Mouse (Mus musculus): ENCODE results near the gene Pla2g4c. TPM values are rescaled to one million over a fixed set of nuclear protein-coding genes. Genes with fewer than 3 reads are reported as not detected.
A peak's percentile ranks its signal among the peaks of the same experiment; 100 is the strongest.
"Not testable (repeated sequence)": the region's sequence is repeated elsewhere in the genome, so short reads cannot be mapped to it uniquely, and the experiment has no call there.

The Pla2g4c gene
- total RNA-seq (2014; rRNA removed) (0.09 TPM in 1 of 2 replicates, not detected in the other), polyA plus RNA-seq (2012; rRNA removed) (0.05 TPM in 1 of 2 replicates, not detected in the other)

DNA sequence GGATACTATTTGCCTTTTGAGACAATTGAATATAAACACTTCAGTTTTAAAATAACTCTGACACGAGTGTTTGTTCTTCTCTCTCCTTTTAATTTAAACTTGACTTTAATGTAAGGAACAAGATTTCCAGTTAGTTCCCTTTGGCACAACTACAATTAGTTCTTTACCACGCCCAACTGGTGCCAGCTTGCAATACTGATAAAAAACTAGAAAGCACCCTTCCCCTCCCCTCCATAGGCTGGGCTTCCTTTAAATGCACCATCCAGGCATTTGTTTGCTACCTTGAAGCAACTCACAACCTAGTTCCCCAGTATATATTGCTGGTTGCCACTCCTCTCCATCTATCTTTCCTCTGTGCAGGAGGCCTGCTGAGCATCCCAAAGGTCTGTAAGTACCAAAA lies at the start of gene Pla2g4c:
TSS of gene Pla2g4c (plus strand) at position 340 of the 400 bp plus-strand sequence.
- no peak for DNase-seq (ENCODE audit: extremely low read depth, low read depth, low spot score)

DNA sequence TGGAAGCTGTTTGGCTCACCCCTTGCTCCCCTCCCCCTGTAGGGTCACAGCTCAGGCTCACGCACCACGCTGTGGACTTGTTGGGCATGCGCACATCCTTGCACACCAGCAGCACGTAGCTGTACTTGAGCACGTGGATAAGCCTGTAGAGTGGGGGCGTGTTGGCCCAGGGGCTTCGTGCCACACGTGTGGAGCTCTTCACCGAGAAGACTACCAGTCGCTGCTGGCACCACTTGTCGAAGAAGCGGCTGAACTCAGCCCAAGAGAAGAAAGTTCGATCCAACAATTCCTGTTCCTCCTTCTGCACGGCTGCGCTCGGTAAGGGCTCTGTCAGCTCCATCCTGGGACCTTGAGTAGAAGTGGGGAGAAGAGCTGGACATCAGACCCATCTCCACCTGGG lies 47.4 kb upstream of the Pla2g4c start, which contains the start of gene Lig1:
TSS of gene Lig1 (plus strand) at position 203 of the 400 bp plus-strand sequence.
- Histone ChIP-seq H3K27me3 (ENCODE audit: control insufficient read depth, insufficient read depth, low read length) (no peaks in the 10 kb centered on the region), H3K79me2 (ENCODE audit: control insufficient read depth, insufficient read depth, low read length) (no peaks in the 10 kb centered on the region), H3K9ac (ENCODE audit: low read depth, low read length) (peak within 1 kb of the TSS; percentile 66), H3K27ac (replicated peaks; ENCODE audit: insufficient read depth, low read depth, low read length) (no peak within 1 kb of the TSS), H3K36me3 (ENCODE audit: control insufficient read depth, insufficient read depth, low read length) (peaks cover 4% of the 10 kb centered on the region; the same call in 1 of the 2 replicates), H3K4me1 (ENCODE audit: control insufficient read depth, insufficient read depth, low read length) (peaks cover 3% of the 10 kb centered on the region), H3K4me3 (ENCODE audit: insufficient read depth, low read depth, low read length) (peak within 1 kb of the TSS; percentile 66)
- no peak for TF ChIP-seq POLR2A (IDR thresholded peaks at IDR 0.05; ENCODE audit: extremely low read depth, insufficient read depth, low read length)
- TF ChIP-seq CTCF (IDR thresholded peaks at IDR 0.05; ENCODE audit: low read depth, low read length), result no peak
- 98% methylated on average over 16 of the region's 16 CpGs for WGBS
- DNase-seq (ENCODE audit: extremely low read depth, low read depth, low spot score), result no peak

More for the DNA sequence above, at the start of gene Pla2g4c:
- H3K27me3 ChIP-seq (ENCODE audit: control insufficient read depth, insufficient read depth, low read length), result no peaks in the 10 kb centered on the region
- no peak within 1 kb of the TSS for H3K9ac ChIP-seq (ENCODE audit: low read depth, low read length)
- H3K79me2 ChIP-seq (ENCODE audit: control insufficient read depth, insufficient read depth, low read length), result no peaks in the 10 kb centered on the region
- H3K36me3 ChIP-seq (ENCODE audit: control insufficient read depth, insufficient read depth, low read length), result no peaks in the 10 kb centered on the region
- H3K4me1 ChIP-seq (ENCODE audit: control insufficient read depth, insufficient read depth, low read length), result no peaks in the 10 kb centered on the region
- H3K4me3 ChIP-seq (ENCODE audit: insufficient read depth, low read depth, low read length), result no peak within 1 kb of the TSS
- no peak within 1 kb of the TSS for H3K27ac ChIP-seq (replicated peaks; ENCODE audit: insufficient read depth, low read depth, low read length)
- WGBS, result 92% methylated on average over 2 of the region's 2 CpGs
- TF ChIP-seq POLR2A (IDR thresholded peaks at IDR 0.05; ENCODE audit: extremely low read depth, insufficient read depth, low read length), result no peak
- no peak for TF ChIP-seq CTCF (IDR thresholded peaks at IDR 0.05; ENCODE audit: low read depth, low read length)

GRCm38 (mm10) chr7:13277833-13278232 lies 46.6 kb upstream of the Pla2g4c start:
- peaks cover 3% of the 10 kb centered on the region for H3K4me1 ChIP-seq (ENCODE audit: control insufficient read depth, insufficient read depth, low read length)

DNA sequence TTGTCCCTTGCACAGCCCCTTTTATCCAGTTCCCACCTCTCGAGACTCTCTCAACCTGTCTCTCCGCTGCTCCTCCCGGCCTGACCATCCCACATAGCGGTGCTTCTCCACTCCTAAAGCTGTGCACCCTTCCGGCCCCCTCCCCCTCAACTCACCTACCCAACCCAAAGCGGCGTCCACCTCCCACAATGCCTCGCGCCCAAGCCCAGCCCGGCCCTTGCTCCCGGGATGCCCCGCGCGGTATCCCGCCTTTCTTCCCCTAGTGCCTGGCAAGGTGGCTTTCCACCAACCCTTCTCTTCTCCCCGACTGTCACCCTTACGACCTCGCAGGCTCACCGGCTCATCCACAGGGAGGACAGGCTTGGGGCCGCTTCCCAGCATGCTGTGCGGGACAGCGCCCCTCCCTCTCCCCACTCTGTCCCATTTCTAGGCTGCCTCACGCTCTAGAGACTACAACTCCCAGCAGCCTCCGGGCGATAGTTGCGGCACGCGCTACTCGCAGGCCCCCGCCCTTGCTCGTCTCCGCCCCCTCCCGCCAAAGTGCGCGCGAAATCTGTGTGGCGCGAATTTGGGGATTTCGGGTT lies 46.1 kb upstream of the Pla2g4c start, which contains the start of gene Zswim9:
TSS of gene Zswim9 (minus strand) at position 414 of the 584 bp plus-strand sequence.
- DNase-seq (ENCODE audit: extremely low read depth, low read depth, low spot score), result peak; percentile 84
- peak within 1 kb of the TSS; percentile 66 for H3K4me3 ChIP-seq (ENCODE audit: insufficient read depth, low read depth, low read length)
- peaks cover 3% of the 10 kb centered on the region for H3K4me1 ChIP-seq (ENCODE audit: control insufficient read depth, insufficient read depth, low read length)
- H3K36me3 ChIP-seq (ENCODE audit: control insufficient read depth, insufficient read depth, low read length), result peaks cover 4% of the 10 kb centered on the region; the same call in 1 of the 2 replicates
- no peaks in the 10 kb centered on the region for H3K79me2 ChIP-seq (ENCODE audit: control insufficient read depth, insufficient read depth, low read length)
- 1% methylated on average over 39 of the region's 39 CpGs for WGBS
- 0 out of 2 replicates have a peak, but pooled peaks have one; percentile 21 for TF ChIP-seq POLR2A (IDR thresholded peaks at IDR 0.05; ENCODE audit: extremely low read depth, insufficient read depth, low read length)
- TF ChIP-seq CTCF (IDR thresholded peaks at IDR 0.05; ENCODE audit: low read depth, low read length), result no peak
- peak within 1 kb of the TSS; percentile 67 for H3K27ac ChIP-seq (replicated peaks; ENCODE audit: insufficient read depth, low read depth, low read length)
- H3K27me3 ChIP-seq (ENCODE audit: control insufficient read depth, insufficient read depth, low read length), result no peaks in the 10 kb centered on the region
- H3K9ac ChIP-seq (ENCODE audit: low read depth, low read length), result peak within 1 kb of the TSS; percentile 66

More at GRCm38 (mm10) chr7:13277833-13278232, 46.6 kb upstream of the Pla2g4c start:
- 18% methylated on average over 2 of the region's 2 CpGs for WGBS
- TF ChIP-seq POLR2A (IDR thresholded peaks at IDR 0.05; ENCODE audit: extremely low read depth, insufficient read depth, low read length) (no peak), CTCF (IDR thresholded peaks at IDR 0.05; ENCODE audit: low read depth, low read length) (no peak)
- Histone ChIP-seq H3K79me2 (ENCODE audit: control insufficient read depth, insufficient read depth, low read length) (no peaks in the 10 kb centered on the region), H3K9ac (ENCODE audit: low read depth, low read length) (peak overlapping the region; percentile 66), H3K4me3 (ENCODE audit: insufficient read depth, low read depth, low read length) (peak overlapping the region; percentile 66), H3K27ac (replicated peaks; ENCODE audit: insufficient read depth, low read depth, low read length) (no peak overlapping the region), H3K36me3 (ENCODE audit: control insufficient read depth, insufficient read depth, low read length) (peaks cover 4% of the 10 kb centered on the region; the same call in 1 of the 2 replicates), H3K27me3 (ENCODE audit: control insufficient read depth, insufficient read depth, low read length) (no peaks in the 10 kb centered on the region)
- DNase-seq (ENCODE audit: extremely low read depth, low read depth, low spot score), result peak; percentile 9

- H3K79me2 ChIP-seq (ENCODE audit: control insufficient read depth, insufficient read depth, low read length); DNase-seq (ENCODE audit: extremely low read depth, low read depth, low spot score); H3K27ac ChIP-seq (replicated peaks; ENCODE audit: insufficient read depth, low read depth, low read length); H3K4me1 ChIP-seq (ENCODE audit: control insufficient read depth, insufficient read depth, low read length); H3K27me3 ChIP-seq (ENCODE audit: control insufficient read depth, insufficient read depth, low read length); H3K9ac ChIP-seq (ENCODE audit: low read depth, low read length); H3K36me3 ChIP-seq (ENCODE audit: control insufficient read depth, insufficient read depth, low read length): not testable (repeated sequence)
- WGBS, result 0% methylated on average over 12 of the region's 29 CpGs
- peak overlapping the region; percentile 66 for H3K4me3 ChIP-seq (ENCODE audit: insufficient read depth, low read depth, low read length)
These were observed 45.5 kb upstream of the Pla2g4c start for GRCm38 (mm10) chr7:13278957-13279356.

GRCm38 (mm10) chr7:13288621-13289020 lies 35.8 kb upstream of the Pla2g4c start:
- WGBS, result 35% methylated on average over 5 of the region's 5 CpGs
- no peak overlapping the region for H3K27ac ChIP-seq (replicated peaks; ENCODE audit: insufficient read depth, low read depth, low read length)
- H3K36me3 ChIP-seq (ENCODE audit: control insufficient read depth, insufficient read depth, low read length), result no peaks in the 10 kb centered on the region
- no peaks in the 10 kb centered on the region for H3K27me3 ChIP-seq (ENCODE audit: control insufficient read depth, insufficient read depth, low read length)
- no peak overlapping the region for H3K9ac ChIP-seq (ENCODE audit: low read depth, low read length)
- no peak overlapping the region for H3K4me3 ChIP-seq (ENCODE audit: insufficient read depth, low read depth, low read length)
- H3K4me1 ChIP-seq (ENCODE audit: control insufficient read depth, insufficient read depth, low read length), result peaks cover 4% of the 10 kb centered on the region; the same call in 1 of the 2 replicates
- peak; percentile 37 for DNase-seq (ENCODE audit: extremely low read depth, low read depth, low spot score)
- H3K79me2 ChIP-seq (ENCODE audit: control insufficient read depth, insufficient read depth, low read length), result no peaks in the 10 kb centered on the region
- TF ChIP-seq CTCF (IDR thresholded peaks at IDR 0.05; ENCODE audit: low read depth, low read length), result peak; percentile 47
- no peak for TF ChIP-seq POLR2A (IDR thresholded peaks at IDR 0.05; ENCODE audit: extremely low read depth, insufficient read depth, low read length)

Measured in liver, adult 2 months (tissue).